Comparison of ENCODE assay signal across 8 mouse cellular contexts in genomic region chr7:141215101-141215879, GRCm38 (mm10). TPM values are rescaled to one million over a fixed set of nuclear protein-coding genes. Genes with fewer than 3 reads are reported as not detected.
DNase-seq lines count a peak whose midpoint lies in the region; ATAC-seq and TF ChIP-seq lines count a peak whose summit lies in the region.

Rassf7 (plus strand) TSS chr7:141215860.

- no peaks in the 10 kb centered on the region for H3K9me3 ChIP-seq in embryonic facial prominence, embryonic 15.5 days (replicated peaks)
- no peaks in the 10 kb centered on the region for H3K9me3 ChIP-seq in limb, embryonic 15.5 days

- peak; percentile 7; the same call in 1 of the 2 replicates for TF ChIP-seq POLR2A in bone marrow, adult 2 months (IDR thresholded peaks at IDR 0.05; ENCODE audit: borderline replicate concordance, control insufficient read depth, low read depth, low read length)

- H3K4me3 ChIP-seq in bone marrow, adult 2 months (replicated peaks; ENCODE audit: control insufficient read depth, low read depth, low read length): peak within 1 kb of the TSS; percentile 71
- H3K4me3 ChIP-seq in embryonic facial prominence, embryonic 15.5 days (replicated peaks): peak within 1 kb of the TSS; percentile 73
- peak within 1 kb of the TSS; percentile 72 for H3K4me3 ChIP-seq in limb, embryonic 15.5 days

- H3K27ac ChIP-seq in bone marrow, adult 2 months (ENCODE audit: control insufficient read depth, insufficient read depth, low read depth, low read length, poor library complexity): peak within 1 kb of the TSS; percentile 62
- H3K27ac ChIP-seq in embryonic facial prominence, embryonic 15.5 days (replicated peaks): peak within 1 kb of the TSS; percentile 90
- peak within 1 kb of the TSS; percentile 84 for H3K27ac ChIP-seq in limb, embryonic 15.5 days

- no peak for TF ChIP-seq CTCF in bone marrow, adult 2 months (IDR thresholded peaks at IDR 0.05; ENCODE audit: control insufficient read depth, insufficient read depth, low read length)

- 5% methylated on average over 41 of the region's 41 CpGs for WGBS in bone marrow, adult 2 months
- under 1% methylated on average over 41 of the region's 41 CpGs for WGBS in embryonic facial prominence, embryonic 15.5 days
- WGBS in limb, embryonic 15.5 days: 1% methylated on average over 41 of the region's 41 CpGs

- no peaks in the 10 kb centered on the region for H3K4me1 ChIP-seq in bone marrow, adult 2 months (ENCODE audit: control insufficient read depth, insufficient read depth, low read length)
- peaks cover 40% of the 10 kb centered on the region for H3K4me1 ChIP-seq in embryonic facial prominence, embryonic 15.5 days
- peaks cover 46% of the 10 kb centered on the region for H3K4me1 ChIP-seq in limb, embryonic 15.5 days

- H3K27me3 ChIP-seq in embryonic facial prominence, embryonic 15.5 days: no peaks in the 10 kb centered on the region
- no peaks in the 10 kb centered on the region for H3K27me3 ChIP-seq in limb, embryonic 15.5 days

- peaks cover 4% of the 10 kb centered on the region; the same call in 1 of the 2 replicates for H3K36me3 ChIP-seq in embryonic facial prominence, embryonic 15.5 days
- H3K36me3 ChIP-seq in limb, embryonic 15.5 days: peaks cover 12% of the 10 kb centered on the region; the same call in 1 of the 2 replicates

- peak within 1 kb of the TSS; percentile 57 for H3K9ac ChIP-seq in embryonic facial prominence, embryonic 15.5 days
- peak within 1 kb of the TSS; percentile 40 for H3K9ac ChIP-seq in limb, embryonic 15.5 days

- peak within 1 kb of the TSS; percentile 95 for H3K4me2 ChIP-seq in embryonic facial prominence, embryonic 15.5 days (replicated peaks)
- H3K4me2 ChIP-seq in limb, embryonic 15.5 days: peak within 1 kb of the TSS; percentile 97

- peak; percentile 95 for DNase-seq in 416B (ENCODE audit: low read depth)
- DNase-seq in heart, adult 8-10 months (ENCODE audit: low spot score): peak; percentile 70
- peak; percentile 99 for DNase-seq in kidney, adult 9 months
- DNase-seq in spleen, postnatal 4 days (ENCODE audit: low spot score in 2 of 2): peak; percentile 95 to 96

- ATAC-seq in embryonic facial prominence, embryonic 15.5 days (ENCODE audit: insufficient number of reproducible peaks, low FRiP score, low TSS enrichment, low read depth): peak; percentile 93
- ATAC-seq in limb, embryonic 15.5 days (ENCODE audit: insufficient number of reproducible peaks, low FRiP score, low TSS enrichment, low read depth): peak; percentile 90
- peak; percentile 88 for ATAC-seq in monocyte, adult 5-6 weeks (replicated peaks; ENCODE audit: insufficient number of reproducible peaks, low FRiP score, low TSS enrichment, poor library complexity, severe bottlenecking)

RNA-seq across cellular contexts. Expression of gene Rassf7, which starts in this region (rescaled TPM):
- 10.1 and 17.9 TPM in 2 replicates for polyA plus RNA-seq in bone marrow, adult 2 months (2011; ENCODE audit: insufficient read depth, insufficient read length, low replicate concordance, missing spikeins)
- polyA plus RNA-seq in embryonic facial prominence, embryonic 15.5 days (2015; fragmentation: Nextera tagmentation; extraction: Ambion mirVana): 55.3 and 56.3 TPM in 2 replicates
- total RNA-seq in heart, adult 8-10 months (2022): under 1 TPM in 3 of 4 experiments, not detected in 1; 0.66 to 0.90 (median 0.73) TPM
- 56.1 and 58.6 TPM in 2 replicates for polyA plus RNA-seq in limb, embryonic 15.5 days (2015; fragmentation: Nextera tagmentation; extraction: Ambion mirVana)
- total RNA-seq in monocyte, adult 5-6 weeks (2017): 1.4 to 11.5 TPM (median 1.9 TPM) in 3 replicates

Comparison
In these comparisons a context has a peak if more than half of its experiments do, and no peak if none do; other contexts are left out.
1. Peak in every context shown above with its lines: DNase-seq, ATAC-seq, H3K4me3 ChIP-seq and H3K27ac ChIP-seq.
2. Peak in DNase-seq in heart, adult 8-10 months; RNA of the gene not detected or under 1 TPM.